ENCODE assay signal across 8 mouse cellular contexts in the genomic region with DNA sequence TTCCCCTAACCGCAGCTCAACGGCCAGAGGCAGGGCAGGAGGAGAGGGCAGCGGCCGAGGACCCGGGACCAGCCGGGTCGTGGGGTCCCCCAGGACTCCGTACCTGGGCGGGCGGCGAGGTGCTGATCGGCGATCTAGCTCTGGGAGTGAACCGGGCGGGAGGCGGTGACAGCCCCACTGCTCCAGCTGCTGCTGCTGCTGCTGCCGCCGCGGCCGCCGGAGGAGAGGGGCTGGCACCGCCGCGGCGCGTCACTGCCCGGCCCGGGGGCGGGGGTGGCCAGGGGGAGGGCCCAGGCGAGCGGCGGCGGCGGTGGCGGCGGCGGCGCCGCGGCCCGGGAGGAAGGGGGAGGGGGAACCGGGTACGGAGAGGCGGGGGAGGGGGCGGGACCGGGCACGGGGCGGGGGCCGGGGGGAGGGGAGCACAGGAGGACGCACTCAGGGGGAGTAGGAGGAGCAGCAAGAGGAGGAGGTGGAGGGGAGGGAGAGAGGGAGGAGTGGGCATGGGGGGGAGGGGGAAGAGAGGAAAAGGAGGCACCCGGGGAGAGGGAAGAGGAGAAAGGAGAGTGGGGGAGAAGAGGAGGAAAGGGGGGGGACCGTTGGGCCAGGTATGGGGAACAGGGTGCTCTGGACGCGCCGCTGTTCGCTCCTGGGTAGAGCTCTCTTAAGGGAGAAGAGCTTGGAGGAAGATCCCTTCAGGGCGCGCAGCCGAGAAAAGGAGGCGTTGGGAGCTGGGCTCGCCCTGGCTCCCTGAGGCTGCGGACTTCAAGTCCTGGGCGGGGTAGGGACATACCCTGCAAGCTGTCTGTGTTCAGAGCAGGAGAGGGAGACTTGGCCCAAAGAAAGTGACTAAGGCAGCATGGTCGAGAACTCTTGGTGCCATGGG. TPM values are rescaled to one million over a fixed set of nuclear protein-coding genes. Genes with fewer than 3 reads are reported as not detected.
A peak's percentile ranks its signal among the peaks of the same experiment; 100 is the strongest.
DNase-seq lines count a peak whose midpoint lies in the region; ATAC-seq and TF ChIP-seq lines count a peak whose summit lies in the region.

No protein-coding gene starts in this region.

- H3K4me1 ChIP-seq in liver, adult 2 months (ENCODE audit: control insufficient read depth, insufficient read depth, low read length) = peaks cover 7% of the 10 kb centered on the region; the same call in 1 of the 2 replicates
- H3K4me1 ChIP-seq in midbrain, postnatal 0 days (ENCODE audit: insufficient read depth, low read length) = peaks cover 23% of the 10 kb centered on the region

- peak overlapping the region; percentile 99 for H3K4me3 ChIP-seq in liver, adult 2 months (ENCODE audit: insufficient read depth, low read depth, low read length)
- peak overlapping the region; percentile 90 for H3K4me3 ChIP-seq in midbrain, postnatal 0 days (ENCODE audit: low read depth, low read length)

- no peaks in the 10 kb centered on the region for H3K36me3 ChIP-seq in liver, adult 2 months (ENCODE audit: control insufficient read depth, insufficient read depth, low read length)
- no peaks in the 10 kb centered on the region; the same call in 1 of the 2 replicates for H3K36me3 ChIP-seq in midbrain, postnatal 0 days (ENCODE audit: insufficient read depth, low read length)

- H3K9ac ChIP-seq in liver, adult 2 months (ENCODE audit: low read depth, low read length) = peak overlapping the region; percentile 92
- peak overlapping the region; percentile 94 for H3K9ac ChIP-seq in midbrain, postnatal 0 days (replicated peaks; ENCODE audit: low read length, poor library complexity, severe bottlenecking)

- under 1% methylated on average over 41 of the region's 64 CpGs for whole genome bisulfite sequencing in liver, adult 2 months
- WGBS in midbrain, postnatal 0 days = 0% methylated on average over 25 of the region's 64 CpGs

- TF ChIP-seq POLR2A in liver, adult 2 months (IDR thresholded peaks at IDR 0.05; ENCODE audit: extremely low read depth, insufficient read depth, low read length) = 0 out of 2 replicates have a peak, but pooled peaks have one; percentile 16

- H3K79me2 ChIP-seq in liver, adult 2 months (ENCODE audit: control insufficient read depth, insufficient read depth, low read length) = 0 out of 2 replicates have a peak, but pooled peaks cover 3% of the 10 kb centered on the region

- peak overlapping the region; percentile 93 for H3K4me2 ChIP-seq in midbrain, postnatal 0 days (ENCODE audit: low read depth, low read length, poor library complexity, severe bottlenecking)

- TF ChIP-seq CTCF in liver, adult 2 months (IDR thresholded peaks at IDR 0.05; ENCODE audit: low read depth, low read length) = no peak
- no peak for TF ChIP-seq CTCF in midbrain, postnatal 0 days (IDR thresholded peaks at IDR 0.05)

- H3K9me3 ChIP-seq in midbrain, postnatal 0 days (ENCODE audit: low read length) = no peaks in the 10 kb centered on the region

- ATAC-seq in midbrain, postnatal 0 days (ENCODE audit: low FRiP score) = peak; percentile 82

- H3K27me3 ChIP-seq in liver, adult 2 months (ENCODE audit: control insufficient read depth, insufficient read depth, low read length) = no peaks in the 10 kb centered on the region
- H3K27me3 ChIP-seq in midbrain, postnatal 0 days (ENCODE audit: insufficient read depth, low read length) = no peaks in the 10 kb centered on the region

- peak overlapping the region; percentile 48; the same call in 1 of the 2 replicates for H3K27ac ChIP-seq in liver, adult 2 months (replicated peaks; ENCODE audit: insufficient read depth, low read depth, low read length)
- peak overlapping the region; percentile 94 for H3K27ac ChIP-seq in midbrain, postnatal 0 days (ENCODE audit: low read depth, low read length)

- DNase-seq in cerebellum, adult 18-20 months = peak; percentile 44 to 49
- no peak for DNase-seq in cerebellum, adult 9-10 months
- peak; percentile 87 for DNase-seq in embryo, embryonic 11 days
- peak; percentile 98 for DNase-seq in heart, adult 11 months
- peak; percentile 57 for DNase-seq in kidney, adult 11 months
- DNase-seq in liver, adult 2 months (ENCODE audit: extremely low read depth, low read depth, low spot score) = peak; percentile 24
- peak; percentile 76 for DNase-seq in midbrain, postnatal 0 days (ENCODE audit: low spot score)
- peak; percentile 36 to 77 for DNase-seq in spleen, postnatal 4 days (ENCODE audit: low spot score in 2 of 2)

RNA-seq across cellular contexts. Expression of a gene that starts 48.1 kb away (rescaled TPM):
- total RNA-seq in liver, adult 2 months (2014; rRNA removed) = not detected in 2 replicates
- not detected in 2 replicates for polyA plus RNA-seq in liver, adult 2 months (2012; rRNA removed)
- total RNA-seq in midbrain, postnatal 0 days (2014; rRNA removed) = not detected in 2 replicates
- not detected in 2 replicates for polyA plus RNA-seq in midbrain, postnatal 0 days (2015; fragmentation: Nextera tagmentation; extraction: Ambion mirVana)
